Mouse (Mus musculus): ENCODE data around the gene Kctd11.

DNA sequence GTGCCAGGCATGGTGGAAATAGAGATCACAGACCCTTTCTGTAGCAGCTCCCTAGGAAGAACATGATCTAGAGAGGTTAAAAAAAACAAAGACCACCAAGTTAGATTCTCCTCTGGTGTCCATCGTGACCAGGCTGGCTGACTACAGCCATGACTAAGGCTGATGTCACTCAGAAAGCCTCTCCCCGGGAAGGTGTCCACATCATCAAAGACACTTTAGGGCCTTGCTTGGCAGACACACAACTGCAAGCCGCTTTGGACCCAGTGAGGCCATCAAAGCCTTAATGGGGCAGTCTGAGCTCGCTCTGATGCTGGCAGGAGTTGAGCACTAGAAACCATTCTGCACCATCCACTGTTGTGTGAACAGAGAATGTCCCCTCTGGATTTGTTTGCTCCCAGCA is 8.8 kb downstream of the Kctd11 start:
- TF ChIP-seq POLR2A (IDR thresholded peaks at IDR 0.05; ENCODE audit: borderline replicate concordance, insufficient read depth, low read length) (no peak), CTCF (IDR thresholded peaks at IDR 0.05; ENCODE audit: borderline replicate concordance, insufficient read depth, low read depth, low read length) (no peak)
